31 mouse cellular contexts compared by ENCODE assay signal in genomic region chr19:29448373-29448772, GRCm38 (mm10). TPM values are rescaled to one million over a fixed set of nuclear protein-coding genes. Genes with fewer than 3 reads are reported as not detected.
DNase-seq lines count a peak whose midpoint lies in the region; ATAC-seq and TF ChIP-seq lines count a peak whose summit lies in the region.
"Had no signal": no experiment of that assay in that cellular context is flagged by ENCODE, and none has a peak within 500 bp of the region (broad histone marks: within the 10 kb centered on the region; RNA-seq: fewer than 3 reads in every experiment).

No protein-coding gene starts in this region.

- peak; percentile 46 for DNase-seq in lung, postnatal 36 days
- no peak for DNase-seq in lung, postnatal 4 days
- no peak for DNase-seq in thymus, adult 2 months
- no peak for DNase-seq in kidney, postnatal 25 days
- DNase-seq: adrenal gland, adult 8-10 months; adrenal gland, postnatal 25 days; cerebellum, adult 11 months; cerebellum, adult 2 months; cerebellum, postnatal 10 days; cerebellum, postnatal 36 days; forebrain, postnatal 0 days; gastrocnemius, adult 2 months; gastrocnemius, postnatal 14 days; heart, adult 2 months had no signal

- 0 out of 2 replicates have a peak, but pooled peaks cover 10% of the 10 kb centered on the region for H3K9me3 ChIP-seq in heart, embryonic 12.5 days (replicated peaks)
- H3K9me3 ChIP-seq: heart, embryonic 10.5 days; hindbrain, embryonic 12.5 days; hindbrain, embryonic 15.5 days had no signal

- WGBS in thymus, adult 2 months: 77% methylated on average over 1 of the region's 1 CpGs
- WGBS in heart, embryonic 12.5 days: 63% methylated on average over 1 of the region's 1 CpGs

- no peak overlapping the region for H3K4me3 ChIP-seq in thymus, adult 2 months (ENCODE audit: control insufficient read depth, insufficient read depth, low read length)
- no peak overlapping the region for H3K4me3 ChIP-seq in heart, embryonic 12.5 days
- H3K4me3 ChIP-seq: forebrain, embryonic 10.5 days; gastrocnemius, adult 2 months; heart, adult 2 months; heart, embryonic 10.5 days; hindbrain, embryonic 12.5 days; hindbrain, embryonic 15.5 days had no signal

- H3K9ac ChIP-seq in heart, embryonic 12.5 days: no peak overlapping the region
- H3K9ac ChIP-seq: forebrain, postnatal 0 days; hindbrain, embryonic 12.5 days; hindbrain, embryonic 15.5 days had no signal

- TF ChIP-seq CTCF in thymus, adult 2 months (IDR thresholded peaks at IDR 0.05; ENCODE audit: borderline replicate concordance, control insufficient read depth, extremely low read depth, insufficient read depth, low read length, poor library complexity): no peak

- H3K4me2 ChIP-seq in heart, embryonic 12.5 days: no peak overlapping the region
- H3K4me2 ChIP-seq: hindbrain, embryonic 12.5 days; hindbrain, embryonic 15.5 days had no signal

- H3K27ac ChIP-seq in thymus, adult 2 months (ENCODE audit: control insufficient read depth, insufficient read depth, low read length): no peak overlapping the region
- H3K27ac ChIP-seq in heart, embryonic 12.5 days (ENCODE audit: poor library complexity, severe bottlenecking): no peak overlapping the region
- H3K27ac ChIP-seq: forebrain, embryonic 10.5 days; gastrocnemius, adult 2 months; heart, adult 2 months; heart, embryonic 10.5 days; hindbrain, embryonic 12.5 days; hindbrain, embryonic 15.5 days had no signal

- no peaks in the 10 kb centered on the region for H3K36me3 ChIP-seq in thymus, adult 2 months (ENCODE audit: control insufficient read depth, insufficient read depth, low read length)
- no peaks in the 10 kb centered on the region for H3K36me3 ChIP-seq in heart, embryonic 12.5 days
- H3K36me3 ChIP-seq: forebrain, embryonic 10.5 days; heart, embryonic 10.5 days; hindbrain, embryonic 12.5 days; hindbrain, embryonic 15.5 days had no signal

- H3K4me1 ChIP-seq in thymus, adult 2 months (replicated peaks; ENCODE audit: control insufficient read depth, insufficient read depth, low read length): peaks cover 6% of the 10 kb centered on the region
- no peaks in the 10 kb centered on the region for H3K4me1 ChIP-seq in heart, embryonic 12.5 days (replicated peaks)
- H3K4me1 ChIP-seq: forebrain, embryonic 10.5 days; heart, embryonic 10.5 days; hindbrain, embryonic 12.5 days; hindbrain, embryonic 15.5 days had no signal

- 0 out of 2 replicates have a peak, but pooled peaks have one; percentile 42 for ATAC-seq in common myeloid progenitor, adult 5-6 weeks (replicated peaks; ENCODE audit: low read depth, poor library complexity, severe bottlenecking)
- peak; percentile 82 for ATAC-seq in megakaryocyte progenitor cell, adult 5-6 weeks (replicated peaks; ENCODE audit: poor library complexity)
- ATAC-seq in heart, embryonic 12.5 days (ENCODE audit: insufficient number of reproducible peaks, low FRiP score): no peak
- ATAC-seq: CD4-positive, CD25-positive, alpha-beta regulatory T cell, adult 4 months; forebrain, embryonic 14.5 days; forebrain, postnatal 0 days had no signal

- no peaks in the 10 kb centered on the region for H3K27me3 ChIP-seq in thymus, adult 2 months (ENCODE audit: control insufficient read depth, insufficient read depth, low read length)
- H3K27me3 ChIP-seq in heart, embryonic 12.5 days (replicated peaks): no peaks in the 10 kb centered on the region
- H3K27me3 ChIP-seq: hindbrain, embryonic 12.5 days; hindbrain, embryonic 15.5 days had no signal

- no peak for TF ChIP-seq POLR2A in thymus, adult 2 months (IDR thresholded peaks at IDR 0.05; ENCODE audit: control insufficient read depth, extremely low read depth, insufficient read depth, low read length, poor library complexity)

RNA-seq across cellular contexts. Expression of gene Pdcd1lg2, which starts 37.7 kb away (rescaled TPM):
- total RNA-seq in common myeloid progenitor, adult 5-6 weeks (2017): 0.27 and 1.7 TPM in 2 replicates
- not detected in 2 replicates for total RNA-seq in megakaryocyte progenitor cell, adult 5-6 weeks (2015)
- total RNA-seq in megakaryocyte progenitor cell, adult 5-6 weeks (2017): not detected in 2 replicates
- polyA plus RNA-seq in thymus, adult 2 months (2012; rRNA removed): 4.0 and 4.7 TPM in 2 replicates
- not detected in 2 replicates for polyA plus RNA-seq in heart, embryonic 12.5 days (2016; fragmentation: Nextera tagmentation; extraction: Ambion mirVana)
- total RNA-seq: adrenal gland, adult 8-10 months; adrenal gland, postnatal 25 days; gastrocnemius, adult 2 months; gastrocnemius, postnatal 14 days; heart, adult 2 months; heart, postnatal 25 days had no signal
- polyA plus RNA-seq: C2C12; cerebellum, adult 2 months; embryonic facial prominence, embryonic 11.5 days; embryonic facial prominence, embryonic 14.5 days; forebrain, embryonic 10.5 days; forebrain, embryonic 14.5 days; forebrain, postnatal 0 days; gonadal fat pad, adult 2 months; heart, embryonic 10.5 days; heart, embryonic 14.5 days; heart, postnatal 0 days; hindbrain, embryonic 12.5 days; hindbrain, embryonic 15.5 days; intestine, embryonic 14.5 days had no signal
